Mouse (Mus musculus): ENCODE results near the gene Gm11437. TPM values are rescaled to one million over a fixed set of nuclear protein-coding genes. Genes with fewer than 3 reads are reported as not detected.

Gene Gm11437
- polyA plus RNA-seq, 1 experiment: not detected

DNA sequence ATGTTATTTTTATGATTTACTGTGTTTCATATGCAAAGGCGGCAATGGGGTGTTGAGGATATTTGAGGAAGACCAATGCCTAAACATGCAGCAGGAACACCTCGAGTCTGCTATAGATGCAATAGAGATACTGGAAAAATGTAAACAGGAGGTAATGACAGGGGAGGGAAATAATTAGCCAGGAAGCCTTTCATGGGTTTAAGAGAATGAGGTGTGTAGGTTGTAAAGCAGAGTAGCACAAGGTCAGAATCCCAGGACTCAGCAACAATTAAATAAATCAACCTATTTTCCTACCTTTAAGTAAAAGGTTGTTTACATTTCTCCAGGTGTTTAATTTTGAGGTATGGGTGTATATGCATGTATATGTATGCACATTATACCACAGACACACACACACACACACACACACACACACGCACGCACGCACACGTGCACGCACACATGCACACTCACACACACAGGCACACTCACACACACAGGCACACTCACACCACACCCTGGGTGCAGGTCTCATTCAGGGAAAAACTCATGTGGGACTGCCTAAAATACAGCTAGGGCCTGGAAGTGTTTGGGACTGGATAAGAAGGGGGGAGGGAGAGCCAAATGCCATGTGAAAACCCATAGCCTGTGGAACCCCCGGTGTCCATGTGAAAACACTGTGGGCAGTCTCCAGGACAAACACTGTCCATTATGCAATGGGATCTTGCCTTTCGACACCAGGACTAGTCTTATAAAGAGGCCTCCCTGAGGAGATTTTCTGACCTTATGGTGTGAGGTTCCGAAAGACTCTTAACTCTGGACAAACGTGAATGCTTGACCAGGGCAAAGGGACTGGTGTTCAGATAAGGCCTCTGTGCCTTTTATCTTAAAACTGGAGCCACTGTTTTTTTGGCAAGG, 5.5 kb upstream of the Gm11437 start:
- Histone ChIP-seq H3K27me3 (ENCODE audit: control insufficient read depth, insufficient read depth, insufficient read length) (peaks cover 4% of the 10 kb centered on the region), H3ac (ENCODE audit: control insufficient read depth, insufficient read length) (no peak overlapping the region), H3K36me3 (ENCODE audit: control insufficient read depth, insufficient read depth) (no peaks in the 10 kb centered on the region), H3K79me2 (ENCODE audit: control insufficient read depth, insufficient read depth) (no peaks in the 10 kb centered on the region), H3K4me2 (ENCODE audit: low read depth) (no peak overlapping the region), H3K4me3 (no peak overlapping the region)
- TF ChIP-seq CEBPB (IDR thresholded peaks at IDR 0.05; ENCODE audit: insufficient read depth, poor library complexity, severe bottlenecking): no peak
- TF ChIP-seq POLR2A (IDR thresholded peaks at IDR 0.05; ENCODE audit: insufficient read length, low read depth): no peak

GRCm38 (mm10) chr11:84168701-84169288, 1.5 kb upstream of the Gm11437 start:
- Histone ChIP-seq H3ac (ENCODE audit: control insufficient read depth, insufficient read length) (no peak overlapping the region), H3K79me2 (ENCODE audit: control insufficient read depth, insufficient read depth) (no peaks in the 10 kb centered on the region), H3K4me3 (no peak overlapping the region), H3K4me2 (ENCODE audit: low read depth) (peak overlapping the region; percentile 53), H3K27me3 (ENCODE audit: control insufficient read depth, insufficient read depth, insufficient read length) (peaks cover 4% of the 10 kb centered on the region), H3K36me3 (ENCODE audit: control insufficient read depth, insufficient read depth) (no peaks in the 10 kb centered on the region)
- TF ChIP-seq TCF3 (IDR thresholded peaks at IDR 0.05; ENCODE audit: insufficient read length, low read depth) (no peak), CEBPB (IDR thresholded peaks at IDR 0.05; ENCODE audit: insufficient read depth, poor library complexity, severe bottlenecking) (no peak), REST (IDR thresholded peaks at IDR 0.05; ENCODE audit: insufficient read depth, insufficient read length) (no peak), MAX (IDR thresholded peaks at IDR 0.05; ENCODE audit: low read depth) (no peak), POLR2A (IDR thresholded peaks at IDR 0.05; ENCODE audit: insufficient read length, low read depth) (no peak), E2F4 (IDR thresholded peaks at IDR 0.05; ENCODE audit: insufficient read depth) (no peak), USF1 (IDR thresholded peaks at IDR 0.05; ENCODE audit: low read depth) (no peak), MYOG (IDR thresholded peaks at IDR 0.05; ENCODE audit: control insufficient read depth in 1 of 3, insufficient read depth in 1 of 3, insufficient read length in 2 of 3, low read depth in 2 of 3) (no peak), POLR2AphosphoS2 (IDR thresholded peaks at IDR 0.05; ENCODE audit: insufficient read length, low read depth) (no peak), SRF (IDR thresholded peaks at IDR 0.05; ENCODE audit: control insufficient read depth, insufficient read length, low read depth) (no peak), TCF12 (IDR thresholded peaks at IDR 0.05; ENCODE audit: insufficient read depth, poor library complexity, severe bottlenecking) (no peak), MYOD1 (IDR thresholded peaks at IDR 0.05; ENCODE audit: control insufficient read depth in 1 of 3, insufficient read length in 2 of 3, low read depth in 2 of 3) (no peak)

DNA sequence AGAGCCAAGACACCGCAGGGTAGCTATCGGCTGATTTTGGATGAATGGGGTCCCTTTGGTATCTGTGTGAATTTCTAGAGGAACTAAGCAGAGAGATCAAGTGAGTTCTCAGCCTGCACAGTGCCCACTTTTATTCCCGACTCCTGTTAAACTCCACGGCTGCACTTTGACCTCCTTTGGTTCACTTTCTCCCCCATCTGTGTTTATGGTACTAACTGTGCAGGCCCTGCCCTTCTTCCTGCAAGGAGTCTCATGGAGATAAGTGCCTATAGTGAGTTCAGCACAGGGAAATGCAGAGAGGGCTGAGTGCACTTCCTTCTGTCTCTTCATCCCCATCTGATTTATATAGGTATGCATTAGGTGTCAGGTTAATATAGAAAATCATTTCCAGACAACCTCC, 2.7 kb downstream of the Gm11437 start:
- H3K79me2 ChIP-seq (ENCODE audit: control insufficient read depth, insufficient read depth): no peaks in the 10 kb centered on the region
- H3K4me2 ChIP-seq (ENCODE audit: low read depth): no peak overlapping the region
- no peaks in the 10 kb centered on the region for H3K27me3 ChIP-seq (ENCODE audit: control insufficient read depth, insufficient read depth, insufficient read length)
- no peak overlapping the region for H3ac ChIP-seq (ENCODE audit: control insufficient read depth, insufficient read length)
- no peak overlapping the region for H3K4me3 ChIP-seq
- H3K36me3 ChIP-seq (ENCODE audit: control insufficient read depth, insufficient read depth): no peaks in the 10 kb centered on the region
- no peak for TF ChIP-seq REST (IDR thresholded peaks at IDR 0.05; ENCODE audit: insufficient read depth, insufficient read length)

DNA sequence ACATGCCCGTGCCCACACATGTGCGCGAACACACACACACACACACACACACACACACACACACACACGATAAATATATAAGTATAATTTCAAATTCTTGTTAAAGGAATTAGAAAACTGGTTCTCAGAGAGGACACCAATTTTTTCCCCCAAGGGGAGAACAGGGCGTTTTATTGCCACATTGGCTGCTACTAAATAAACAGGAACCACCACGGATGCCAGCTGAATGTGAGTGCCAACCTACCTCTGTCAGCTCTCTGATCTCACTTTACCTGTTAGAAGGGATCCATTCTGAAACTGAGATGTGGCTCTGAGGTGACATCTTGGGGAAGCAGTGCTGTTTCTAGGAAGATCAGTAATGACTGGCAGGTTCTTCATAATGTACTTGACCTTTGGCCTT, 3.2 kb downstream of the Gm11437 start:
- no peak overlapping the region for H3ac ChIP-seq (ENCODE audit: control insufficient read depth, insufficient read length)
- no peaks in the 10 kb centered on the region for H3K27me3 ChIP-seq (ENCODE audit: control insufficient read depth, insufficient read depth, insufficient read length)
- no peak overlapping the region for H3K4me2 ChIP-seq (ENCODE audit: low read depth)
- H3K36me3 ChIP-seq (ENCODE audit: control insufficient read depth, insufficient read depth): no peaks in the 10 kb centered on the region
- no peak overlapping the region for H3K4me3 ChIP-seq
- TF ChIP-seq USF1 (IDR thresholded peaks at IDR 0.05; ENCODE audit: low read depth): no peak
- no peak for TF ChIP-seq POLR2AphosphoS2 (IDR thresholded peaks at IDR 0.05; ENCODE audit: insufficient read length, low read depth)
- no peak for TF ChIP-seq SRF (IDR thresholded peaks at IDR 0.05; ENCODE audit: control insufficient read depth, insufficient read length, low read depth)
- TF ChIP-seq TCF3 (IDR thresholded peaks at IDR 0.05; ENCODE audit: insufficient read length, low read depth): no peak
- TF ChIP-seq POLR2A (IDR thresholded peaks at IDR 0.05; ENCODE audit: insufficient read length, low read depth): no peak
- TF ChIP-seq REST (IDR thresholded peaks at IDR 0.05; ENCODE audit: insufficient read depth, insufficient read length): no peak
- TF ChIP-seq E2F4 (IDR thresholded peaks at IDR 0.05; ENCODE audit: insufficient read depth): no peak
- no peak for TF ChIP-seq MYOG (IDR thresholded peaks at IDR 0.05; ENCODE audit: control insufficient read depth in 1 of 3, insufficient read depth in 1 of 3, insufficient read length in 2 of 3, low read depth in 2 of 3)
- TF ChIP-seq MAX (IDR thresholded peaks at IDR 0.05; ENCODE audit: low read depth): no peak
- no peak for TF ChIP-seq TCF12 (IDR thresholded peaks at IDR 0.05; ENCODE audit: insufficient read depth, poor library complexity, severe bottlenecking)
- no peak for TF ChIP-seq CEBPB (IDR thresholded peaks at IDR 0.05; ENCODE audit: insufficient read depth, poor library complexity, severe bottlenecking)
- no peak for TF ChIP-seq MYOD1 (IDR thresholded peaks at IDR 0.05; ENCODE audit: control insufficient read depth in 1 of 3, insufficient read length in 2 of 3, low read depth in 2 of 3)
- H3K79me2 ChIP-seq (ENCODE audit: control insufficient read depth, insufficient read depth): no peaks in the 10 kb centered on the region

DNA sequence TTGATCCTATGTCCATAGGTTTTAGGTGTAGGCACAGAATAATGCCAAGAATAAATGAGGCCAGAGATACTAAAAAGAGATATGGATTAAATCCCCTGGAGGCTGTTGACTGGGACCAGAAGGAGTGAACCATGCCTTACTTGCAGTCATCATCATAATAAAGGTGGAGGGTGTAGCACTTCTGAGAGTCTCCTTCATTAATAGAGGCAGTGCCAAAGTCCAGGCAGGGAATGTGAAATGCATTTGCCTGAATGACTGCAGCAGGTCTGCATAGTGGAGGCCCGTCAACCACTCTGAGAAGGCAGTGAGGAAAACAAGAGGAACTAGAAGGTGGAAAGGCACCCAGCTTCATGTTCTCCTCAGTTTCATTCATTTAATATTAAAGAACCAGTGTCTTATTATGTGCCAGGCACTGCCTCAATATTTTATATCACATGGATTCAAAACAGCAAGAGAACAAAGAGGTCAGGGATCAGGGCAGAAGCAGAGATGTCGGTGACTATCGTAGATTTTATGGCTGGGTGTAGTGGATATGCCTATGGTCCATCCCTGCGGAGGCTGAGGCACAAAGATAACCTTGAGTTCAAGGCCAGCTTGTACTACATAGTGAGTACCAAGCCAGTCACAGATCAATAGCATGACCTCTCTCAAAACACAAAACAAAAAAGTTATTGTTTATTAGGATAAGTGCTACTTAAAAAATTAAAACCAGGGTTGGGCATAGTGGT, 10.6 kb downstream of the Gm11437 start:
- no peaks in the 10 kb centered on the region for H3K27me3 ChIP-seq (ENCODE audit: control insufficient read depth, insufficient read depth, insufficient read length)
- no peak overlapping the region for H3K4me3 ChIP-seq
- H3K36me3 ChIP-seq (ENCODE audit: control insufficient read depth, insufficient read depth): no peaks in the 10 kb centered on the region
- no peak overlapping the region for H3ac ChIP-seq (ENCODE audit: control insufficient read depth, insufficient read length)
- no peak for TF ChIP-seq REST (IDR thresholded peaks at IDR 0.05; ENCODE audit: insufficient read depth, insufficient read length)
- H3K79me2 ChIP-seq (ENCODE audit: control insufficient read depth, insufficient read depth): no peaks in the 10 kb centered on the region
- no peak overlapping the region for H3K4me2 ChIP-seq (ENCODE audit: low read depth)
